Mouse (Mus musculus) retina, adult 2 months (tissue): ENCODE measurements at regions not wholly inside any gene's neighbourhood (a gene's known extent, or its start where the extent isn't known, plus 50 kb on each side); places are given as distances from the start of the nearest gene placed in this dataset.
A peak's percentile ranks its signal among the peaks of the same experiment; 100 is the strongest.

Experiments used
- DNase-seq: peaks from one replicate; pipeline ENCODE4 v3.0.0-alpha.2; 2012; ENCODE audit warnings: low read depth, low spot score

GRCm38 (mm10) chr6:25321446-25321845, 365.3 kb upstream of the Tmem229a start:
- no peak for DNase-seq

DNA sequence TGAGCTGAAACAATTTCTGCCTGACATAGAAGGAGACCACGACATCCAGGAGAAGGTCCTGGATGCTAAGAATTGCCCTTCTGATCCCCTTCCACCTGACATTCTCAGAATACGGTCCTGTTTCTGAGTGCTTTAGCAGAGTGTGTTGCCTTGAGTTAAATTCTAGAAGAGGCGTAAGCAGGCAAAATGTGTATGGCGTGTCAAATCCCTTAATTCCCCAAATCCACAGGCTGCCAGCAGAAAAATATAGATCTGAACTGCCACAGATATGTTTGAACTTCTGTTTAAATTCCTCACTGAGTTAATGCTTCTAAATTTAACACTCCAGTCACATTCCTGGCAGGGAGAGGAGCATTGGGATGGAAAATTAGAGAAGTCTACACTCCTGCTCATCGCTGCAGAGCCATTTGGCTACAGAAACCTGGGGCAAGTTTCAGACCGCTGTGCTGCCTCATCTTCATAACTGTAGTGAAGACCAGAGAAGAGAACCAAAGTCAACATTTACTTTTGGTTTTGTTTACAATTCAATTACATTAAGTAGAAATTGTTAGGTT, 364.3 kb upstream of the Tmem229a start:
- DNase-seq = no peak

DNA sequence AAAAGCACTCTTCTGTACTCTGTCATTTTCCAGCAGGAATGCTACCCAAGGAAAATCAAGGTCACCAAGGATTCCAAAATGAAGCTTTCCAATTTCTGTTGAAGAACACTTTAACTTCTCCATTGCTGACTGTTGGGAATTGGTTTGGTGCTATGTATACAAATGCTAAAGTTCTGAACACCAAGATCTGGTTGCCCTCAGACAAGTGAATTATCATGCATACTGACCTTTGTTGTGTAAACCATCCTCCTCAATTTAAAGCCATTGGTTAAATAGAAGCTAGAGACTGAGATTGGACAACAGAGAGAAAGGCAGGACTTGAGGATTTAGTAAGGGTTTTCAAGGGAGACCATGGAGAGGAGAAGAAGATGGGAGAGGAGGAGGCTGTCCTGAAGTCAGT, 351.4 kb upstream of the Tmem229a start:
- no peak for DNase-seq

GRCm38 (mm10) chr6:25304844-25305504, 348.9 kb upstream of the Tmem229a start:
- no peak for DNase-seq

DNA sequence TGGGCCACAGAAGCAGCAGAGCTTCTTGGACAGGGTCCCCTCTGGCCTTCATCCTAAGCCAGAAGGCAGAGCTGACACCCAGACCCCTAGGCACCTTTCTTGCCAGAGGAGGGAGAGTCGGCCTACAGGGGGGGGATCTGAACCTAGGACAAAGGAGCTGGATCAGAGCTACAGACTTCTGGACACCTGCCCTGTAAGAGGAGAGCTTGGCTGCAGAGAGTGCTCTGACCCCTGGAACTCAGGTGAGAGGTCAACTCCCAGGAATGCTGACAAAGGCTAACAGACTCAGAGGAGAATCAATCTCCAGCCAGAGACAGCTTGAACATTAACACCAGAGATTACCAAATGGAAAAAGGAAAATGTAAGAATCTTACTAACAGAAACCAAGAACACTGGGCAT, 335.5 kb upstream of the Tmem229a start:
- no peak for DNase-seq

DNA sequence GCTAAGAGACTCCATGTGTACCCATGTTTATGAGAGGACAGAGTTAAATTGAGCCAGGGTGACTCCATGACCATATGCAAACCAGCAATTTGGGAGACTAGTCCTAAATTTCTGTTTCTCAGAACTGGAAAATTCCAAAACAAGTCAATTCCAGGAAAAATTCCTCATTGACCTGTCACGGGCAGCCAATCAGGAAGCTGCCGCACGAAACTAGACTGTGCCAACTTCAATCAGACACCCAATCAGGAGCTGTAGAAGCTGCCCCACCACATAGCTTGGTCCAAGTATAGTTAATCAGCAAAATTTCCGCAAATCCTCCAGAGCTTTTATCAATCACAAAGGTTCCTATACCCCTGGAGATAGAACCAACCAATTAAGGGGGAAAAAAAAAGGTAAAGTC, 331.5 kb upstream of the Tmem229a start:
- DNase-seq = no peak

DNA sequence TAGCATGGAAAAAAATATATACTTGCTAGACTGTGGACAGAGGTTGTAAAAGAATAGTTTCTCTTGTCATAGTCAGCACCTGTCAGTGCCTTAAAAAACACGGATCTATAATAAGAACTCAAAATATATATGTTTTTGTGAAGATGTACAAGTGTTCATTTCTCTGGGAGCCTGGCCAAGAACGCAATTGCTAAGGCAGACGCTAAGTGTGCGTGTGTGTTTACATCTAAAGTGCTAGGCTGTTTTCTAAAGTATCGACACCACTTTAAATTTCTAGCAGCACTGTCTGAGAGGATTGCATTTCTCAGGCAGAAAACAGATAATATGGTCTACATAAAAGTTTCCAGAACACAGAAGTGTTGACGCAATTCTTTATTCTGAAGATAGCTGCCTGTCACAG, 330.2 kb upstream of the Tmem229a start:
- DNase-seq = no peak

GRCm38 (mm10) chr6:25278509-25278908, 322.4 kb upstream of the Tmem229a start:
- no peak for DNase-seq

GRCm38 (mm10) chr6:25277703-25278447, 321.8 kb upstream of the Tmem229a start:
- no peak for DNase-seq

- peak; percentile 23 for DNase-seq
Observed at GRCm38 (mm10) chr6:25276221-25276620, 320.1 kb upstream of the Tmem229a start.

GRCm38 (mm10) chr6:25260559-25260958, 304.5 kb upstream of the Tmem229a start:
- no peak for DNase-seq

DNA sequence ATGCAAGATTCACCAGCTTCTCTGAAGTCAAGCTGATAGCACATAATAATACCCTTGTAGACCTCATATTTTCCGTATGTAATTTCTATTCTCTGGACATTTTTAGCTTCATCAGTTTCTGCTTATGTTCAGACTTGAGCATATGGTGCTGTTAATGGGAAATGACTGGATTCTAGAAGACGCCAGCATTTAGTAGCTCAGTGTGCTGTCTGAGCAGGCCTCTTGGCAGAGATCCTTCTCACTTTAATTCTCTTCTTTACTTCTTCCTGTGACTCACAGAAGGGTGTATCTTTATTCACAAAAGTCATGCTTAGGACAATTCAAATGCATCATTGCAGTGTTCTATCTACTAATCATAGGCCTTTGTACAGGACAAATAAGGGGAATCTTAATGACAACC, 299.7 kb upstream of the Tmem229a start:
- no peak for DNase-seq

- no peak for DNase-seq
Observed at GRCm38 (mm10) chr6:25237021-25237420, 280.9 kb upstream of the Tmem229a start.

GRCm38 (mm10) chr6:25236616-25237015, 280.5 kb upstream of the Tmem229a start:
- DNase-seq = no peak
